In genomic region chr14:18586239-18587034, GRCm38 (mm10) we compare ENCODE assay signal across 19 mouse cellular contexts.
A peak's percentile ranks its signal among the peaks of the same experiment; 100 is the strongest.
DNase-seq lines count a peak whose midpoint lies in the region; ATAC-seq lines count a peak whose summit lies in the region.
"Had no signal": no experiment of that assay in that cellular context is flagged by ENCODE, and none has a peak within 500 bp of the region (broad histone marks: within the 10 kb centered on the region; RNA-seq: fewer than 3 reads in every experiment).

No protein-coding gene starts in this region.

- no peak overlapping the region for H3K27ac ChIP-seq in midbrain, embryonic 14.5 days (replicated peaks; ENCODE audit: low read depth, low read length)
- H3K27ac ChIP-seq in midbrain, embryonic 11.5 days (ENCODE audit: low read depth, low read length) = no peak overlapping the region
- no peak overlapping the region for H3K27ac ChIP-seq in limb, embryonic 13.5 days
- H3K27ac ChIP-seq: embryonic facial prominence, embryonic 12.5 days; heart, embryonic 10.5 days; liver, embryonic 14.5 days; midbrain, embryonic 12.5 days had no signal

- 82% methylated on average over 4 of the region's 4 CpGs for whole genome bisulfite sequencing in midbrain, embryonic 14.5 days
- WGBS in midbrain, embryonic 11.5 days = 78% methylated on average over 4 of the region's 4 CpGs
- WGBS in limb, embryonic 13.5 days = 62% methylated on average over 4 of the region's 4 CpGs

- no peak overlapping the region for H3K4me2 ChIP-seq in midbrain, embryonic 14.5 days (ENCODE audit: low read length)
- H3K4me2 ChIP-seq in midbrain, embryonic 11.5 days = no peak overlapping the region
- no peak overlapping the region for H3K4me2 ChIP-seq in limb, embryonic 13.5 days (replicated peaks)
- H3K4me2 ChIP-seq: embryonic facial prominence, embryonic 12.5 days; midbrain, embryonic 12.5 days had no signal

- H3K9me3 ChIP-seq in midbrain, embryonic 14.5 days (ENCODE audit: control insufficient read depth, low read length) = no peaks in the 10 kb centered on the region
- no peaks in the 10 kb centered on the region for H3K9me3 ChIP-seq in midbrain, embryonic 11.5 days (ENCODE audit: control insufficient read depth, low read length)
- H3K9me3 ChIP-seq in limb, embryonic 13.5 days = no peaks in the 10 kb centered on the region
- H3K9me3 ChIP-seq: embryonic facial prominence, embryonic 12.5 days; heart, embryonic 10.5 days; midbrain, embryonic 12.5 days had no signal

- ATAC-seq in midbrain, embryonic 14.5 days (ENCODE audit: low FRiP score, low TSS enrichment) = no peak
- ATAC-seq in midbrain, embryonic 11.5 days (ENCODE audit: low FRiP score) = no peak
- peak; percentile 44; the same call in 1 of the 2 replicates for ATAC-seq in limb, embryonic 13.5 days (ENCODE audit: low FRiP score, low read depth)
- ATAC-seq: CD4-positive, CD25-positive, alpha-beta regulatory T cell, adult 4 months had no signal

- DNase-seq in midbrain, embryonic 14.5 days = peak; percentile 8
- no peak for DNase-seq in midbrain, embryonic 11.5 days (ENCODE audit: low spot score, missing footprints)
- peak; percentile 27 to 58 for DNase-seq in cerebellum, adult 18-20 months
- DNase-seq in cerebellum, postnatal 36 days = peak; percentile 24 to 33
- no peak for DNase-seq in kidney, adult 8-10 months
- no peak for DNase-seq in lung, postnatal 10 days
- DNase-seq: adrenal gland, postnatal 14 days; gastrocnemius, postnatal 14 days; heart, postnatal 4 days; kidney, adult 2 months; lung, postnatal 36 days; right cerebral cortex, postnatal 14 days; thymus, adult 18-20 months had no signal

- H3K4me3 ChIP-seq in midbrain, embryonic 14.5 days (replicated peaks; ENCODE audit: low read depth, low read length) = no peak overlapping the region
- H3K4me3 ChIP-seq in midbrain, embryonic 11.5 days (ENCODE audit: low read depth, low read length) = no peak overlapping the region
- H3K4me3 ChIP-seq in limb, embryonic 13.5 days = no peak overlapping the region
- H3K4me3 ChIP-seq: embryonic facial prominence, embryonic 12.5 days; heart, embryonic 10.5 days; midbrain, embryonic 12.5 days had no signal

- H3K9ac ChIP-seq in midbrain, embryonic 14.5 days (replicated peaks; ENCODE audit: low read length) = no peak overlapping the region
- no peak overlapping the region for H3K9ac ChIP-seq in midbrain, embryonic 11.5 days (ENCODE audit: low read length)
- no peak overlapping the region for H3K9ac ChIP-seq in limb, embryonic 13.5 days
- H3K9ac ChIP-seq: embryonic facial prominence, embryonic 12.5 days; liver, embryonic 14.5 days; midbrain, embryonic 12.5 days had no signal

- H3K27me3 ChIP-seq in midbrain, embryonic 14.5 days (ENCODE audit: control insufficient read depth, insufficient read depth, low read length) = no peaks in the 10 kb centered on the region
- H3K27me3 ChIP-seq in midbrain, embryonic 11.5 days (ENCODE audit: control insufficient read depth, insufficient read depth, low read length) = no peaks in the 10 kb centered on the region
- H3K27me3 ChIP-seq in limb, embryonic 13.5 days = no peaks in the 10 kb centered on the region
- H3K27me3 ChIP-seq: embryonic facial prominence, embryonic 12.5 days; midbrain, embryonic 12.5 days had no signal

- no peaks in the 10 kb centered on the region for H3K4me1 ChIP-seq in midbrain, embryonic 14.5 days (ENCODE audit: control insufficient read depth, insufficient read depth, low read length)
- no peaks in the 10 kb centered on the region for H3K4me1 ChIP-seq in midbrain, embryonic 11.5 days (ENCODE audit: control insufficient read depth, insufficient read depth, low read length)
- H3K4me1 ChIP-seq in limb, embryonic 13.5 days = no peaks in the 10 kb centered on the region
- H3K4me1 ChIP-seq: embryonic facial prominence, embryonic 12.5 days; heart, embryonic 10.5 days; midbrain, embryonic 12.5 days had no signal

- H3K36me3 ChIP-seq in midbrain, embryonic 14.5 days (ENCODE audit: control insufficient read depth, insufficient read depth, low read length) = no peaks in the 10 kb centered on the region
- H3K36me3 ChIP-seq in midbrain, embryonic 11.5 days (ENCODE audit: control insufficient read depth, insufficient read depth, low read length) = no peaks in the 10 kb centered on the region
- no peaks in the 10 kb centered on the region for H3K36me3 ChIP-seq in limb, embryonic 13.5 days
- H3K36me3 ChIP-seq: embryonic facial prominence, embryonic 12.5 days; midbrain, embryonic 12.5 days had no signal

Comparison
In these comparisons a context has a peak if more than half of its experiments do, and no peak if none do; other contexts are left out.
1. DNase-seq: peak in midbrain, embryonic 14.5 days (single experiment), cerebellum, adult 18-20 months (2 of 2) and cerebellum, postnatal 36 days (2 of 2); none in midbrain, embryonic 11.5 days (single experiment), kidney, adult 8-10 months (0 of 2) and lung, postnatal 10 days (single experiment).